Mouse (Mus musculus): ENCODE data around the gene Sbsn. TPM values are rescaled to one million over a fixed set of nuclear protein-coding genes. Genes with fewer than 3 reads are reported as not detected.

Sbsn gene
- total RNA-seq, 2 experiments from 2014 or later, result not detected

GRCm38 (mm10) chr7:30749824-30750606 is 1.3 kb upstream of the Sbsn start:
- no peak for ATAC-seq (replicated peaks; ENCODE audit: low FRiP score, poor library complexity, severe bottlenecking)

- ATAC-seq (replicated peaks; ENCODE audit: low FRiP score, poor library complexity, severe bottlenecking), result no peak
Measured at GRCm38 (mm10) chr7:30757001-30757400, 5.7 kb downstream of the Sbsn start.

- ATAC-seq (replicated peaks; ENCODE audit: low FRiP score, poor library complexity, severe bottlenecking), result no peak
Measured at GRCm38 (mm10) chr7:30758853-30759252, 7.6 kb downstream of the Sbsn start.

GRCm38 (mm10) chr7:30761769-30762352 is 10.6 kb downstream of the Sbsn start:
- ATAC-seq (replicated peaks; ENCODE audit: low FRiP score, poor library complexity, severe bottlenecking), result no peak

- no peak for ATAC-seq (replicated peaks; ENCODE audit: low FRiP score, poor library complexity, severe bottlenecking)
Measured at GRCm38 (mm10) chr7:30763456-30763855, 12.2 kb downstream of the Sbsn start, which contains the start of gene Dmkn. Gene Dmkn, plus strand, starts transcription at chr7:30763756.

- ATAC-seq (replicated peaks; ENCODE audit: low FRiP score, poor library complexity, severe bottlenecking), result no peak
Measured at GRCm38 (mm10) chr7:30765173-30765572, 13.9 kb downstream of the Sbsn start.

GRCm38 (mm10) chr7:30766408-30766807 is 15.1 kb downstream of the Sbsn start:
- ATAC-seq (replicated peaks; ENCODE audit: low FRiP score, poor library complexity, severe bottlenecking), result no peak

GRCm38 (mm10) chr7:30769236-30769635 is 18.0 kb downstream of the Sbsn start:
- no peak for ATAC-seq (replicated peaks; ENCODE audit: low FRiP score, poor library complexity, severe bottlenecking)

- no peak for ATAC-seq (replicated peaks; ENCODE audit: low FRiP score, poor library complexity, severe bottlenecking)
Measured at GRCm38 (mm10) chr7:30776104-30776503, 24.8 kb downstream of the Sbsn start.

GRCm38 (mm10) chr7:30777081-30777579 is 25.9 kb downstream of the Sbsn start:
- ATAC-seq (replicated peaks; ENCODE audit: low FRiP score, poor library complexity, severe bottlenecking), result no peak

GRCm38 (mm10) chr7:30777911-30778310 is 26.6 kb downstream of the Sbsn start:
- no peak for ATAC-seq (replicated peaks; ENCODE audit: low FRiP score, poor library complexity, severe bottlenecking)

GRCm38 (mm10) chr7:30781792-30782191 is 30.5 kb downstream of the Sbsn start:
- no peak for ATAC-seq (replicated peaks; ENCODE audit: low FRiP score, poor library complexity, severe bottlenecking)

GRCm38 (mm10) chr7:30782658-30783057 is 31.4 kb downstream of the Sbsn start:
- no peak for ATAC-seq (replicated peaks; ENCODE audit: low FRiP score, poor library complexity, severe bottlenecking)

- ATAC-seq (replicated peaks; ENCODE audit: low FRiP score, poor library complexity, severe bottlenecking), result no peak
Measured at GRCm38 (mm10) chr7:30785154-30785553, 33.9 kb downstream of the Sbsn start.

- ATAC-seq (replicated peaks; ENCODE audit: low FRiP score, poor library complexity, severe bottlenecking), result no peak
Measured at GRCm38 (mm10) chr7:30785721-30786546, 34.7 kb downstream of the Sbsn start.

- ATAC-seq (replicated peaks; ENCODE audit: low FRiP score, poor library complexity, severe bottlenecking), result no peak
Measured at GRCm38 (mm10) chr7:30787377-30788022, 36.2 kb downstream of the Sbsn start, which contains the start of gene Krtdap. Gene Krtdap, plus strand, starts transcription at chr7:30787896.

- ATAC-seq (replicated peaks; ENCODE audit: low FRiP score, poor library complexity, severe bottlenecking), result no peak
Measured at GRCm38 (mm10) chr7:30790141-30790540, 38.9 kb downstream of the Sbsn start.

GRCm38 (mm10) chr7:30791921-30792320 is 40.6 kb downstream of the Sbsn start:
- ATAC-seq (replicated peaks; ENCODE audit: low FRiP score, poor library complexity, severe bottlenecking), result no peak

- ATAC-seq (replicated peaks; ENCODE audit: low FRiP score, poor library complexity, severe bottlenecking), result no peak
Measured at GRCm38 (mm10) chr7:30794921-30795320, 43.6 kb downstream of the Sbsn start.

GRCm38 (mm10) chr7:30796790-30797189 is 45.5 kb downstream of the Sbsn start:
- no peak for ATAC-seq (replicated peaks; ENCODE audit: low FRiP score, poor library complexity, severe bottlenecking)

Data from erythroid progenitor cell, adult 5-6 weeks (primary cell).